Mouse (Mus musculus) thymus, adult 2 months (tissue): ENCODE data around the gene Adam20.

Experiments
- CTCF ChIP-seq: fragments of 200-500 bp; IDR thresholded peaks from 2 replicates; pipeline ENCODE4 v1.5.1; 2012; ENCODE audit warnings: mild to moderate bottlenecking, control low read depth, low read length, moderate library complexity, borderline replicate concordance; ENCODE audit not compliant: control insufficient read depth, poor library complexity, insufficient read depth; ENCODE audit errors: extremely low read depth
- POLR2A ChIP-seq: fragments of 200-500 bp; IDR thresholded peaks from 2 replicates; pipeline ENCODE4 v1.6.1; 2012; ENCODE audit warnings: mild to moderate bottlenecking, low read length, control low read depth, moderate library complexity; ENCODE audit not compliant: control insufficient read depth, poor library complexity, insufficient read depth; ENCODE audit errors: extremely low read depth

- TF ChIP-seq CTCF (no peak), POLR2A (no peak)
These were observed 10.5 kb downstream of the Adam20 start for GRCm38 (mm10) chr8:40803379-40804079.
